Mouse (Mus musculus) gastrocnemius, postnatal 36 days (tissue): ENCODE results near the gene Slc4a10. TPM values are rescaled to one million over a fixed set of nuclear protein-coding genes. Genes with fewer than 3 reads are reported as not detected.
"Not testable (repeated sequence)": the region's sequence is repeated elsewhere in the genome, so short reads cannot be mapped to it uniquely, and the experiment has no call there.

Source experiments
- DNase-seq, 2 experiments: peaks; one replicate each; pipeline ENCODE4 v3.0.0; 2022
- intact Hi-C: fragments of 180-260 bp; cut with DNase I; formaldehyde crosslinking; loops from one replicate; pipeline ENCODE4 v1.15.1; 2025
- long read RNA-seq, 2 experiments: library from polyadenylated mRNA; stranded (forward); transcript quantifications; one replicate each; pipeline ENCODE4 v2.0.0; 2021
- total RNA-seq, 2 experiments: library from RNA; stranded (reverse); gene quantifications; 2 replicates each; pipeline ENCODE4 v1.2.3; 2021

Gene Slc4a10
- total RNA-seq = under 1 TPM; 0.10 to 0.15 TPM
- long read RNA-seq, experiment 1 = 0 reads
- long read RNA-seq, experiment 2 = 0 reads

DNA sequence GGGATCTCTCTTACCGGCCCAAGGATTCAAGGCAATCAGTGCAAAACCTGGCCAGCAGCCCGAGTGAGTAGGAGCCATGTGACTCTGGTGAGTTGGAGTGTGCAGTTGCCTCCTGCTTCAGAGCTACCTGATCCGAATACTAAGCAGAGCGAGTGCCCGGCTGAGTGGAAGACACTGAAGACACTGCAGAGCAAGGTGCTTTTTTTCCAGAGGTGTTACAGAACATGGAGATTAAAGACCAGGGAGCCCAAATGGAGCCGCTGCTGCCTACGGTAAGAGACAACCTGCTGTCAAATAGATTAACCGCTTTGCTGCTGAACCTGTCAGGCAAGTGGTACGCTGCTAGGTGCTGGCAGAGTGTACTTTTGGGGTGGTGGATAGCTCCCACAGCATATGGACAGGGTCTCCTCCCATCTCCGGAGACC is at the start of gene Slc4a10:
TSS of gene Slc4a10 (plus strand) at position 42 of the 425 bp plus-strand sequence.
- intact Hi-C loops = no loop called here
- no peak for DNase-seq

DNA sequence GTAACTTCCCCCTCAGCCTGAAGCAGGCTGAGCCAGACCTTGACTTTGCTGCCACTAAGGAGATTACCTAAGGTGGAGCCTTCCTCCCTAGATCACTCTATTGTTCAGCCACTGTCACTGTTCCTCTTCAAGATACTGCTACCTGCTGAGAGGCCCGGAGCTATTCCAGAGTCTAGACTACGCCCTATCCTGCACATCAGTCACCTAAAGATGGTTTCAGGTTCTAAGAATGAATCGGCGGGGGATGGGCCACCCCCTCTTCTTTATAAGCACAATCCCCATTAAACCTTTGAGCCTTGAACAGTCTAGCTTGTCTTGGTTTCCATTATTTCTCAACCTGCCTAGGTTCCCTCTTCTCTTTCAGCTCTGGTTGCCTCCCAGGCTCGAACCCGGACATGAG is 45.0 kb upstream of the Slc4a10 start:
- DNase-seq, intact Hi-C loops: not testable (repeated sequence)

DNA sequence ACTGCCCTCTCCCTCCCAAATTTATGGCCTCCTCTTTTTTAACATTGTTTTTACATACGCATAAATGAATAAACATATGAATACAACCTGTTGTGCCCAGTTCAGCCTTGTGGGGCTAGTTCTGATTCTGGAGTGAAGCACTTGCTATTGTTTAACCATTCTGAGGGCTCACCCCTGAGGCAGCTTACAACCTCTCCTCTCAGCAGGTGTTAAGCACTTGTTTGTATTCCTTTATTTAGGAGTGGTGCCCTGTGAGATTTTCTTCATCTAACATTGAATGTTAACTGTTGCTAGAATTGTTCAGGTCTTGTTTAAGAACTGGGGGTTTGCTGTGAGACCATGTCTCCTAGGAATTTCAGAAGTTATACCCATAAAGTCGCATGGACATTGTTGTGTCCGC is 28.1 kb upstream of the Slc4a10 start:
- intact Hi-C loops = no loop called here
- no peak for DNase-seq

DNA sequence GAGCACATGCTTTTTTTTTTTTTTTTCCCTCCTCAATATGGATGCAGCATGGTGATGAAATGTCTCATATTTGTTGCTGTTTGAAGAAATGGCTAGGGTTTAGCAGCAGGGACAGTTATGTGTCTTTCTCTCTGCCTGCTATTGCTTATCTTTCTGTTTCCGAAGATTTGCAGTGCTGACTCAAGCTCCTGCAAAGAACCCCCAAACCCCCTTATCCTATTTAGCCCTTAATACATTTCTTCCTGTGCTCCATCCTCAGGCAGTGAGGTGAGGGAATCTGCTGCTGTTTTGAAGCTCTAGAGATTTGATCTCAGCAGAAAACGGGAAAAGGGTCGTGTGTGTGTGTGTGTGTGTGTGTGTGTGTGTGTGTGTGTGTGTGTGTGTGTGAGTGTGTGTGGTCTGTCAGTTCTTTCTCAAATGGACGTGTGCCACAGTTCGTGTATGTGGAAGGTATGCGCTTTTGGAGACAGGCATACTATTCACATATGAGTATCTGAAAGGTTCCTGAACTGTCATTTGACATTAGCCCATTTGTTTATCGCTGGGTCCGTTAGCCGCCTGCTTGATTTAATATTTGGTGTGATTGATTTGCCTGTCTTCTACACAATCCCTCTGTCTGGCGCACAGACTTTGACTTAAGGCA is 720 bp downstream of the Slc4a10 start:
- DNase-seq = no peak
- intact Hi-C loops = no loop called here

DNA sequence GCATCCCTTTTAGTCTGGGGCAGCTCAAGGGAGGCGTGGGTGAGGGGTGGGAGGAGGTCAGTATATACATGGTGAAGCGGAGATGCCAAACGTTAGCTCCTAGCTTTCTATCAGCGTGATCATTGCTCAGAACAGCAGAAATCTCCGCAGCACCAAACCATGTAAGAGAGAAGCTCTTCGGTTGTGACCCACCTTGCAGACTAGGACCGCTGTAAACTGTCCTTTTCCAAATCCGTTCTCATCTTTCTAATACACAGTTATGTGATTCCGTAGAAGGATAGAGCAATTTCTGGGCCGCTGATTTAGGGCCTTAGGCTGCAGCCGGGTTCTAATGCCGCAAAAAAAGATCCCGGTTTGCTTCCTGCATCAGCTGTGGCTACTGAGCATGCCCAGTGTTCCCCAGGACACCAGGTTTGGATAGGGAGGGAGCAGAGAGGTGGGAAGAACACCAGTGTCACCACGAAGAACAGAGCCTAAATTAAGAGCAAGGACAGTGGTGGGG is 1.3 kb downstream of the Slc4a10 start:
- DNase-seq = no peak
- intact Hi-C loops = no loop called here

DNA sequence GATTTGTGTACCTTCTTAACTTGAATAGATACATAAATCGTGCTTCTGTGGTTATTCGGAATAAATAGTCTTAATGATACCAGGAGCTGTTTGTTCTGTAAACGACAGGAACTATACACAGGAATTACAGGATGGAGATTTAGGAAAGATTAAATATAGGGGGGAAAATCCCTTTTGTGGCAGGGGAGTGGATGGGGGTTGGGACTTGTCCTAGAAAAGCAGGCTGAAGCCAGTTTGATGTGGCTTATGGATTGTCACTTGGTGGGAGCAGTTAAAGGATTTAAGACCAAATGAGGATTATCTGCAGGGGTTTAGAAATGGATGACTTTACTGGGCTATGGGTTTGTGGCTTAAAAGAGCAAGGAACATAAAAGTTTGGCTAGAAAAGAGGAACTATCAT is 1.9 kb downstream of the Slc4a10 start:
- DNase-seq = no peak
- intact Hi-C loops = no loop called here

DNA sequence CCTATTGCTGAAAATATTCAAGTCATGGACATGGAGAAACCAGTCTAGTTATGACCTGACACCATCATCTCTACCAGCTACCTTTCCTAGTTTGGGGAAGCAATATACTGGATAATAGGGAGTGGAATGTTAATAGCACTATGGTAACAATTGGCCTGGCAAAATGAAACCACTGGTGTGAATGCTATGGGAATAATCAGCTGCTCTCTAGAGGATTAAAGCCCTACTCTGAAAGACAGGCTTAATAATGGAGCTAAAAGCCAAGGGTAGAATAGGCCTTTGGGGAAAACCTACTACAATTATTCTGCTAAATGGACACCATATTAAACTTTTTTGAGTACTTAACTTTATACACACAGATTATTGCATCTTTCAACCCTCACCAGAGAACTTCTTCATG is 30.2 kb downstream of the Slc4a10 start:
- intact Hi-C loops = no loop called here
- no peak for DNase-seq

DNA sequence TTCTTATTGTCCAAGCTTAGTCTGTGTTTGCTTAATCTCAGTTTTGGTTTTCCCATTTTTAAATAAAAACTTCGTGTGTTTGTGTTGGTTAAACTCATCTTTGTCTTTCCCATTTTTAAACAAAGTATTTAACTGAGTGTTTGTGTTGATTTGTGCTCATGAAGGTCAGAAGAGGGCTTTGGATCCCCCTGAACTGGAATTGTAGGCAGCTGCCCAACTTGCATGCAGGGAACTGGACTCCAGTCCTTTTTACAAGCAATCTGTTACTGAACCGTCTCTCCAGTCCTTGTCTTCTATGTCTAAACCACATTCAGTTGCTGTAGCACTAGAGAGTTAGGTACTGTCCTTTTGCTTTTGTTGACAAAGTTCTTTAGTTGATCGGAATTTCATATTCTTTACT is 41.3 kb downstream of the Slc4a10 start:
- no peak for DNase-seq
- intact Hi-C loops = no loop called here

DNA sequence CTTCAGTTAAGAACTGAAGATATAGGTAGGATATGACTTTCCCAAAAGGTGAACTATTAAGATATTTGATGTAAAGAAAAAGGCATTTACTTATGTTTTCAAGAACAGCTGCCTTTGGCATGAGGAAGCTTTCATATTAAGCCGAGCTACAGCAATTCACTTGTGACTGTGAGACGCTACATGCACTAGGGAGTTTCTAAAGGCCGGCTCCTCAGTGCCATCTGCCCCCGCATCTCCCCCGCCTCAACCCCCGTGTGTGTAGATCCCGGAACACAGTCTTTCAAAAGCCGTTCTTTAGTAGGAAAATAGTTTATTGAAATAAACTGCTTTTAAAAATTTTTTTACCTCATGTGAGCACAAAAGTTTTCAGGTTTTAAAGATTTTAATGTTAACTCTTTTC is 42.5 kb downstream of the Slc4a10 start:
- no peak for DNase-seq
- intact Hi-C loops = no loop called here

DNA sequence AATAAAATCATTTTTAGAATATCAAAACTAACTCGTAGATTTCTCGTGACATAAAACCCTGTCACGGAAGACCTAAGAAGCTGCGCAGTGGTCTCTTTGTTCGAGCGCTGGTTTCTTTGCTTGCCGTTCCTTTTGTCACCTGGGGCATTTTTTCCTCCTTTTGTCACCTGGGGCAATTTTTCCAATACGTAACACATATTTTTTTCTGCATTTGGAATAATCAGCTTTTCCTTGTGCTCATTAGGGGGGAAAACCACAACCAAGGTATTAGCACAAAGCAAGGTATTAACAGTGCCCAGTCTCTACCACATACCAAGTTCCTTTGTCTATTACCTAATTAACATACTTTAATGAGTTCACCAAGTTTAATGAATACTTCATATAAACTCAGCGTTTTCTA is 42.9 kb downstream of the Slc4a10 start:
- intact Hi-C loops = no loop called here
- no peak for DNase-seq

DNA sequence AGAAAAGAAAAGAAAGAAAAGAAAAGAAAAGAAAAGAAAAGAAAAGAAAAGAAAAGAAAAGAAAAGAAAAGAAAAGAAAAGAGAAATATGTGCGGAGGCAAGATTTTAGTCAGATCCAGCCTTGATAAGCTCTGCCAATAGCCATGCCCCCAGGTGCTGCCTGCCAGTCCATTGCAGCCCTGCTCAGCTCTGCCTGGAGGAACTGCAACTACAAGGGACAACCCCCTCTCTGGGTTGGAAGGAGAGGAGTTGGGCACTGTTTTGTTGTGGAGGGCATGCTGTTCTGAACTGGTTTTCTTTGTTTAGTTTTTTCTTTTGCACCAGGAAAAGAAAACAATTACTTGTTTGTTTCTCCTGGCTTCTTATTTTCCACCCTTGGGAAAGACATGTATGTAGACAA is 54.3 kb downstream of the Slc4a10 start:
- no peak for DNase-seq
- intact Hi-C loops = no loop called here

DNA sequence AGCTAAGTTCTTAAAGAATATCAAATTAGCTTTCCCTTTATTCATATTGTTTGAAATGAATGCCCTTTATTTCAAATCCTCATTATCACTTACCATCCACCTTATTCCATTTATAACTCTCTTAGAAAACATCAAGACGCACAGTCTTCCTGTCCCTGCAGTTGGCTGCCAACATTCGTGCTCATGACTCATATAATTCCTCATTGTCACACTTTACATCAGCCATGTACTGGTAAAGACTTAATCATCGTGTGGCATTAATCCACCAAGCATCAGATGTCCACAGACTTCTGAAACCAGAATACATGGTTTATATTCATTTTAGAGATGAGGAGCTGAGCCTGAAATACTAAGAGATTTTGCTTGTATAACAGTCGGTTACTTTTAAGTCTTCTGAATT is 69.1 kb downstream of the Slc4a10 start:
- intact Hi-C loops = no loop called here
- no peak for DNase-seq

DNA sequence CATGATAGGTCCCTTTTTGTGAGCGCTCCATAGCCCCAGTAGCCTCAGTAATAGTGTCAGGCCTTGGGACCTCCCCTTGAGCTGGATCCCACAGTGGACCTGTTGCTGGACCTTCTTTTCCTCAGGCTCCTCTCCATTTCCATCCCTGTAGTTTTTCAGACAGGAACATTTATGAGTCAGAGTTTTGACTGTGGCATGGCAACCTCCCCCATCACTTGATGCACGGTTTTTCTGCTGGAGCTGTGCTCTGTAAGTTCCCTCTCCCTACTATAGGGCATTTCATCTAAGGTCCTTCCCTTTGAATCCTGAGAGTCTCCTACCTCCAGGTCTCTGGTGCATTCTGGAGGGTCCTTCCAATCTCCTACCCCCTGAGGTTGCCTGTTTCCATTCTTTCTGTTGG is 83.7 kb downstream of the Slc4a10 start:
- DNase-seq = no peak
- intact Hi-C loops = no loop called here

DNA sequence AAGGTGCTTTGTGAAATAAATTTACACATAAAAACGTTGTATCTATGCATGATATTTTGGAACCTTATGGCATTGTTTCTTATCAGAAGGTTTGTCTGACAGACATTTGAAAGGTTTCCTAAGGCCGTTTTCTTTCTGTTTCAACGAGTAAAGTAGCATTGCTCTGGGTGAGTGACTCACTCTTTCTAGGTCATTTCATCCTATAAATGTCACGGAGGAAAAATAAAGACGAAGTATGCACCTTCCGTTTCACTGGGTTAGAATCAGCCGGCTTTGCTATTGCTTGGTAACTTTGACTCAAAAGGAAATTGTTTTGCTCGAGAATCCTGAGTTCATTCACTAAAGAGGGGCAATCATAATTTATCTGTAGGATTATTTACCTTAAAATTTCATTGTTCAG is 88.6 kb downstream of the Slc4a10 start:
- intact Hi-C loops = no loop called here
- DNase-seq = no peak

DNA sequence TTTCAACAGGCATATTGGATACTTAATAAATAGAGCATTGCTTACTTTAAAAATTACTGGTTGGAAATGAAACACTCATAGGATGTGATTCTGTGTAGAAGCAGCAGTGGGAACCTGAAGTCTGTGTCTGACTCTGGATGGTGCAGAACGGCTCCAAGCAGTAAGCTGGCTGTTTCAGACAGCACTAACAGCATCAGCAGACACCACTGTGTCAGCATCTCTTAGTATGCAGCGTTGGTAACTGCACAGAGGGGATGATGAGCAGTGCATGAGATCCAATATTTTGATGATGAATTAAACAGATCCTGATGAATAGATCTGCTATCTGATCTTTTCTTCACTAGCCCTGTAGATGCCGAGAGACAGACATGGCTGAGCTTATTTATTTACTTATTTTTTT is 101.4 kb downstream of the Slc4a10 start:
- no peak for DNase-seq
- intact Hi-C loops = no loop called here

DNA sequence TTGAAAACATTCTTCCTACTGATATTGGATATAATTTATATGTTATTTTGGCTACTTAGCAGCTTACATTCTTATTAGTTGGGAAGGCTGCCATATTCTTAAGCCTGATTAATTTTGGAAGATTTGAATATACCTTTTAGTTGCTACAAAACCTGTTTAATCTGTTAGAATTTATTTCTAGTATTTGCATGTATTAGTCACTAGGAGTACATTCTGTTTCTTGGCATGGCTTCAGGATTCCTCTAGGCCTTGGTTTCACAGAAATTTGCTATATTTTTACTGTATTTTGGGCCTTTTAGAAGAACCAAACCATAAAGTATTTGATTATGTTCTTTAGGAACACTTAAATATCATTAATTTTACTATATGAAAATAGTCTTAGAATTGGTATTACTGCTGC is 103.2 kb downstream of the Slc4a10 start:
- intact Hi-C loops = no loop called here
- DNase-seq = no peak

DNA sequence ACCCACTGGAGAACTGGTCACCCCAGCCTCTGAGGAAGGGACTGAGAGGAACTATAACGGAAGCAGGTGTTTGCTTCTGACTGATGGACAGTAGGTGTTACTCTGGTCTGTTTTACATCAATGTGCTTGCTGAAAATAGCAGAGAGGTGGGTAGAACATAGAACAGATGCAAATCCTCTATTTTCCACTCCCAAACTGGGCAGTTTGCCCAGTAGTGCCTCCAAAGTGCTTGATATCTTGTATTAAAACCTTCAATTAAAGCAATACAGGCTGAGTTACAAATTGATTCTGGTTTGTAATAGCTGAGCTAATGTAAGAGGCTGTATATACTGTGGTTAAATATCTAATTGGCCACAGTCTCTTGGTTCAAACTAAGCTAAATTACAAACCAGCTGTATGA is 104.6 kb downstream of the Slc4a10 start:
- DNase-seq = no peak
- intact Hi-C loops = no loop called here

DNA sequence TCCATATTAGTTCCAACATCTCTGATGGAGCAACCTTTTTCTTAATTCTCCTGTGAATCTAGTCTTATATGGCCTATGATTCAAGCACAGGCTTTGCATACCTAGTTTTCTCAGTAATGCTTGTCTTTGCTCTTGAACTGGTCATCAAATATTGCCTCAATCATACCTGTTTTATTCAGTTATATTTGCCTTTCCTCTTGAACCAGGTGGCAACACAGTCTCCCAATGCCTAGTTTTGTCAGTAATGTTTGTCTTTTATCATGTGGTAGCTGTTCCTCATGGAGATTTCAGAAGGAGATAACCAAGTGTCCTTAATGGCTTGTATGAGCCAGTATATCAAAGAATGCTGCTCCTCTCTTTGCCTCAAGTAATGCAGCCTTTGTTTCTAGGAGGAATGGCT is 163.8 kb downstream of the Slc4a10 start:
- intact Hi-C loops = no loop called here
- no peak for DNase-seq

DNA sequence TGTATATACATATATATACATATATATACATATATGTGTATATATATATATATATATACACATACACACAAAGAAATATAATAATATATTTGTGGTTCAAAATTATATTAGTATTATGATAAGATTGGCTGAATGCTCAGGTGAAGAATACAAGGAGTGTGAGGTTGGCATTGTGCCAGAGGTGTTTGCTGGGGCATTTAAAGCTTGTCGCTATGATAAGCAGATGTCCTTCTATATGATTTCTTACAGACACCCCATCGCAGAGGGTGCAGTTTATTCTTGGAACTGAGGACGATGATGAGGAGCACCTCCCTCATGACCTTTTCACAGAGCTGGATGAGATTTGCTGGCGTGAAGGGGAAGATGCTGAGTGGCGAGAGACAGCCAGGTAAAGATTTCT is 164.8 kb downstream of the Slc4a10 start:
- intact Hi-C loops = no loop called here
- DNase-seq = no peak

DNA sequence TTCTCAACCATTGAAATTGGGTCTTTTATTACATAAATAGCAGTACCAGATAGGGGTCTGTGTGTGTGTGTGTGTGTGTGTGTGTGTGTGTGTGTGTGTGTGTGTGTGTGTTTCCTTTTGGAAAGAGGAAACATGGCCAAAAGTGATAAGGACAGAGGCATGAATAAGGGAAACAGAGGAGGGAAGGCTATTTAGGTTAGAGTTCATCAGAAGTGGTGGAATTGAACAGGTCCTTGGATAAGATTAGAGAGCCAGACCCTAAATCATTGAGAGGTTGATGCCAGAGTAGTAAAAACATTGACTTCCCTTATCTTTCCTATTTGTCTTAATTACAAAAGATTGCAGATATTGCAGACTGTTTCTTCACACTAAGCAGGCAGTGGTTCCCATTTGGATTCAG is 181.3 kb downstream of the Slc4a10 start:
- no peak for DNase-seq
- intact Hi-C loops = no loop called here

DNA sequence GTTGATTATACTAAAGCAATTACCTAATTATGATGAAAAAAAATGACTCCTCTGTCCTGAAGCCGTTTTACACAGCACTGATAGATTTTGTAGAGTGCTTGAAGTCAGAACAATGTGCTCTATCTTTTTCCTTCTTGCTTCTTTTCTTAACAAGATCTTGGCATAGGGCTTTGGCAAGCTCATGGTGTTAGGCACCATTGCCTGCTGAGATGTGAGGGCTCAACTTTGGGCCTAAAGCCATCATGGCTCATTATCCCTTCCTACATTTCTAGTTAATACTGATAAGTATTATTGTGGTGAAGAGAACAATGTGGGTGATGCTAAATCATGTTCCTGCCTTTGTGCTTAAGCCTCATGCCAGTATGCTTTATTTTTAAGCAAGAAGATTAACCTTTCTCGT is 185.0 kb downstream of the Slc4a10 start:
- intact Hi-C loops = no loop called here
- DNase-seq = no peak

DNA sequence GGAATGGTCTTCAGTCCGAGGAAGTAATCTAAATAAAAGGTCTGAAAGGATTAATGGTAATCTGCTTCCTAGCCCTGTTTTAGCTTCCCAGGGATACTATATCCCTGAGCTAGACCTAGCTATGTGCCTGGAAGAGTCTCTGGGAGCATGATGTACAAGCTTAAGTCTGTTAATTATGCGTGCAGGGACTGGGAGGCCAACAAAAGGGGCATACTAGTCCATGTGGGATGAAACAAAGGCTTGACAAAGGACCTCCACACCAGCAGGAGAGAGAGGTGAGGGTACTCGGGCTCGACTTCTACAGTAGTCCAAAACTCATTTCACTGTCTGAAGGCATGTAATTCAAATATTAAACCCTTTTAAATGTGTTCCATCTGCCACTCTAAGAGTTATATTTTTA is 197.9 kb downstream of the Slc4a10 start:
- intact Hi-C loops = no loop called here
- DNase-seq = no peak

DNA sequence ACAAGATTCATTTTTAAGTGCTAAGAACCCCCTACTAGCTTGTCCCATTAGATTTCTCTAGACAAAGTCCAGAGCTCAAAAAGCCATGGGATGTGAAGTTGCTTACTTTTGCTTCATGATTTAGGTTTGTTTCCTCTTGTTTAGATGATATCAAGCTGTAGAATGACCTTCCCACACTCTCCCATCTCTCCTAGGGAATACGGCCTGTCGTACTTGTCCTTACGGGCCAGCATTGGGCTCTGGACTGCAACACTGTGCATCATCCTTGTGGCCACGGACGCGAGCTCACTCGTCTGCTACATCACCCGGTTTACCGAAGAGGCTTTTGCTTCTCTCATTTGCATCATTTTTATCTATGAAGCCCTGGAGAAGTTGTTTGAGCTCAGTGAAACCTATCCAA is 222.2 kb downstream of the Slc4a10 start:
- no peak for DNase-seq
- intact Hi-C loops = no loop called here
